Mouse (Mus musculus): ENCODE data around the gene Nbl1. TPM values are rescaled to one million over a fixed set of nuclear protein-coding genes. Genes with fewer than 3 reads are reported as not detected.

Nbl1 gene
- total RNA-seq, 2 experiments from 2014 or later = 75.6 to 90.6 TPM

DNA sequence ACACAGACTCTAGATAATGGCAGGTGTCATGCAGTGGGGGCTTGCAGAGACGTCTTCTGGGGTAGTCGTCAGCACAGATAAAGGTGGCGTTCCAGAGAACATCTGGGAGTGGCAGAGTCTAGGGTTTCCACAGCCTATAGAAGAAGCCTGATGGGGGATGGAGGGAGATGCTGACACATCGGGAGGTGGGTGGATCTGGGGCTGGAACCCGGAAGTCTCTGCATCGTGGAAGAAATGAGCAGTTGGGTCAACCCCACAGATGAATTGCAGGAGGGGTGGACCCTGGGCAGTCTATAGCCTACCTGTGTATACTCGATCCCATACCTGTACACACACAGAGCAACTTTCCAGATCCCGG is 58.8 kb downstream of the Nbl1 start:
- DNase-seq (ENCODE audit: extremely low spot score in 1 of 2, low spot score in 1 of 2) = no peak

DNA sequence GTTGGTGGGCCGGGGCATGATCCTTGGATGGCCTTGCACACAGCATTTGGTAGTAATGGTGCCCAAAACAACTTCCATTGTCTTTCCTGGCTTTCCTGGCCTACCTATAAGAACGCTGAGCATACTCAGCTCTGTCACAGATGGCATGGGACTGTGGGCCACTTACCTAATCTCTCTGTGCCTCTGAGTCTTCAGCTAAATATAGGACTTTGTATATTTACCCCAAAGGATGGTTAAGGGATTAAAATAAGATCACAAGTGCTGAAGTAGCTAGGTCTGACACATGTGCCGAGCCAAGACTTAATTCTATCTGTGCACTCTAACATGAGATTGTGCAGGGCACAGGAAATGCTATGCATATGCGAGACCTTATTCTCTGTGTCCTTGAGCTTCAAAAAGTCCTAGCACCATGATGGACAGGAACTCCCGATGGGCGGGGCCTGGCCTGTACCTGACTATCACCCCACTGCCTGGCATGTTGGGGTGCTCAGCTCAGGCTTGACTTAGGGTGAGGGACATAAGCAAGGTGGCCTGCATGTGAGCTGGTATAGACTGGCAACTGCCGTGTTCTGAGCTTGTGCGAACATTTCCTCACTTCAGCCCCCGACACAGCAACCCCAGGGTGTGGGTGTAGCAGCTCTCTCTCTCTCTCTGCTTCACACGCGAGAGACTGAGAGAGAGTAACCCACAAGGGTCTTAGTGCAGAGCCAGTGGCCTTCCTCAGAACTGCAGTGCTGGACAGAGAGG is 59.4 kb downstream of the Nbl1 start:
- no peak for DNase-seq (ENCODE audit: extremely low spot score in 1 of 2, low spot score in 1 of 2)

DNA sequence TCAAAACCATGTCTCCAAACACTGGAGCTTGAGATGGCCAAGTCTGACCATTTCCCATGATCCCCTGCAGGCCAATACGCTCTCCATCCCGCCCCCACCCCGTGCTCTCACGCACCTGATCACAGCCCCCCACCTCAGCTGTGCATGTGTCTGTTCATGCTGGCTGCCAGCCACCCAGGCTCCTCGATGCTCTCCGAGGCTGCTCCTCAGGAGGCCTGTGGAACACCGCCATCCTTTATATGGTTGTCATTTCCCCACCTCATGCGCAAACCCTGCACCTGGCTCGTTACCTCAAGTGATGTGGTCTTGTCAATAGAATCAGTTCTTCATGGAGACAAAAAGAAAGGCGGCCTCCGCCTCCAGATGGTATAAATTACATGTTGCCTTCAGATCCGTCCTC is 60.3 kb downstream of the Nbl1 start:
- no peak for DNase-seq (ENCODE audit: extremely low spot score in 1 of 2, low spot score in 1 of 2)

Other genes starting within 250 kb of the Nbl1 start
- gene Pla2g5, start 229.5 kb downstream of the Nbl1 start, total RNA-seq (2021) = 1 to 10 TPM in 1 of 2 experiments, under 1 TPM in 1; 0.76 to 1.1 TPM
- not detected for gene Gm13030, start 219.0 kb downstream of the Nbl1 start, total RNA-seq (2021)
- gene Pla2g2e, start 215.1 kb downstream of the Nbl1 start, total RNA-seq (2021) = not detected
- gene Otud3, start 179.0 kb downstream of the Nbl1 start, total RNA-seq (2021) = 10 to 100 TPM in 1 of 2 experiments, 1 to 10 TPM in 1; 9.3 to 13.2 TPM
- gene Rnf186, start 125.9 kb downstream of the Nbl1 start, total RNA-seq (2021) = not detected
- 1 to 10 TPM; 2.8 to 3.5 TPM for gene Tmco4, start 120.1 kb downstream of the Nbl1 start, total RNA-seq (2021)
- 1 to 10 TPM; 7.2 to 7.5 TPM for gene Htr6, start 17.4 kb downstream of the Nbl1 start, total RNA-seq (2021)
- gene Minos1, start 38.1 kb upstream of the Nbl1 start, total RNA-seq (2021) = 100 to 1,000 TPM; 186 to 223 TPM
- 100 to 1,000 TPM; 444 to 476 TPM for gene Capzb, start 99.9 kb upstream of the Nbl1 start, total RNA-seq (2021)
- 10 to 100 TPM; 11.6 to 12.3 TPM for gene Pqlc2, start 217.7 kb upstream of the Nbl1 start, total RNA-seq (2021)
- 10 to 100 TPM; 30.5 to 37.9 TPM for gene Akr7a5, start 217.8 kb upstream of the Nbl1 start, total RNA-seq (2021)